Mouse (Mus musculus): ENCODE results near the gene Bspry. TPM values are rescaled to one million over a fixed set of nuclear protein-coding genes. Genes with fewer than 3 reads are reported as not detected.

Bspry gene
- total and polyA plus RNA-seq, 2 experiments from 2014 or later, result 0.84 to 1.5 TPM

GRCm38 (mm10) chr4:62503374-62503970 is 23.6 kb downstream of the Bspry start, which contains the start of gene Hdhd3:
Gene Hdhd3 (minus strand): TSS chr4:62503467.
- peak within 1 kb of the TSS; percentile 60 for H3K9ac ChIP-seq (replicated peaks; ENCODE audit: low read length, poor library complexity, severe bottlenecking)
- H3K4me3 ChIP-seq (ENCODE audit: low read depth, low read length), result peak within 1 kb of the TSS; percentile 68
- H3K4me1 ChIP-seq (ENCODE audit: insufficient read depth, low read length), result peaks cover 6% of the 10 kb centered on the region; the same call in 1 of the 2 replicates
- DNase-seq (ENCODE audit: low spot score) (no peak), ATAC-seq (ENCODE audit: low FRiP score) (no peak)
- no peak for TF ChIP-seq CTCF (IDR thresholded peaks at IDR 0.05)
- no peaks in the 10 kb centered on the region for H3K9me3 ChIP-seq (ENCODE audit: low read length)
- peak within 1 kb of the TSS; percentile 55 for H3K4me2 ChIP-seq (ENCODE audit: low read depth, low read length, poor library complexity, severe bottlenecking)
- H3K27ac ChIP-seq (ENCODE audit: low read depth, low read length), result peak within 1 kb of the TSS; percentile 62
- no peaks in the 10 kb centered on the region for H3K27me3 ChIP-seq (ENCODE audit: insufficient read depth, low read length)
- H3K36me3 ChIP-seq (ENCODE audit: insufficient read depth, low read length), result peaks cover 12% of the 10 kb centered on the region
- WGBS, result 85% methylated on average over 3 of the region's 3 CpGs

- H3K4me3 ChIP-seq (ENCODE audit: low read depth, low read length), result no peak overlapping the region
- ATAC-seq (ENCODE audit: low FRiP score) (no peak), DNase-seq (ENCODE audit: low spot score) (no peak)
- no peaks in the 10 kb centered on the region for H3K27me3 ChIP-seq (ENCODE audit: insufficient read depth, low read length)
- H3K4me2 ChIP-seq (ENCODE audit: low read depth, low read length, poor library complexity, severe bottlenecking), result no peak overlapping the region
- WGBS, result 86% methylated on average over 3 of the region's 3 CpGs
- H3K9me3 ChIP-seq (ENCODE audit: low read length), result no peaks in the 10 kb centered on the region
- H3K9ac ChIP-seq (replicated peaks; ENCODE audit: low read length, poor library complexity, severe bottlenecking), result no peak overlapping the region
- H3K27ac ChIP-seq (ENCODE audit: low read depth, low read length), result no peak overlapping the region
- no peak for TF ChIP-seq CTCF (IDR thresholded peaks at IDR 0.05)
- H3K4me1 ChIP-seq (ENCODE audit: insufficient read depth, low read length), result peaks cover 5% of the 10 kb centered on the region; the same call in 1 of the 2 replicates
- H3K36me3 ChIP-seq (ENCODE audit: insufficient read depth, low read length), result peaks cover 25% of the 10 kb centered on the region
These were observed 26.1 kb downstream of the Bspry start for GRCm38 (mm10) chr4:62505991-62506390.

GRCm38 (mm10) chr4:62506798-62507197 is 26.9 kb downstream of the Bspry start:
- H3K36me3 ChIP-seq (ENCODE audit: insufficient read depth, low read length), result peaks cover 33% of the 10 kb centered on the region
- DNase-seq (ENCODE audit: low spot score) (peak; percentile 53), ATAC-seq (ENCODE audit: low FRiP score) (no peak)
- H3K4me1 ChIP-seq (ENCODE audit: insufficient read depth, low read length), result no peaks in the 10 kb centered on the region
- H3K4me3 ChIP-seq (ENCODE audit: low read depth, low read length), result no peak overlapping the region
- no peaks in the 10 kb centered on the region for H3K9me3 ChIP-seq (ENCODE audit: low read length)
- no peaks in the 10 kb centered on the region for H3K27me3 ChIP-seq (ENCODE audit: insufficient read depth, low read length)
- H3K27ac ChIP-seq (ENCODE audit: low read depth, low read length), result no peak overlapping the region
- 81% methylated on average over 2 of the region's 2 CpGs for WGBS
- H3K9ac ChIP-seq (replicated peaks; ENCODE audit: low read length, poor library complexity, severe bottlenecking), result no peak overlapping the region
- TF ChIP-seq CTCF (IDR thresholded peaks at IDR 0.05), result peak; percentile 64
- no peak overlapping the region for H3K4me2 ChIP-seq (ENCODE audit: low read depth, low read length, poor library complexity, severe bottlenecking)

GRCm38 (mm10) chr4:62508839-62509238 is 29.0 kb downstream of the Bspry start:
- Histone ChIP-seq H3K9ac (replicated peaks; ENCODE audit: low read length, poor library complexity, severe bottlenecking) (no peak overlapping the region), H3K4me2 (ENCODE audit: low read depth, low read length, poor library complexity, severe bottlenecking) (no peak overlapping the region), H3K27me3 (ENCODE audit: insufficient read depth, low read length) (no peaks in the 10 kb centered on the region), H3K4me1 (ENCODE audit: insufficient read depth, low read length) (no peaks in the 10 kb centered on the region), H3K36me3 (ENCODE audit: insufficient read depth, low read length) (peaks cover 46% of the 10 kb centered on the region), H3K27ac (ENCODE audit: low read depth, low read length) (no peak overlapping the region), H3K4me3 (ENCODE audit: low read depth, low read length) (no peak overlapping the region), H3K9me3 (ENCODE audit: low read length) (no peaks in the 10 kb centered on the region)
- no peak for ATAC-seq (ENCODE audit: low FRiP score)
- no peak for TF ChIP-seq CTCF (IDR thresholded peaks at IDR 0.05)
- DNase-seq (ENCODE audit: low spot score), result no peak
- WGBS, result 88% methylated on average over 5 of the region's 5 CpGs

GRCm38 (mm10) chr4:62509946-62510345 is 30.1 kb downstream of the Bspry start:
- Histone ChIP-seq H3K4me1 (ENCODE audit: insufficient read depth, low read length) (no peaks in the 10 kb centered on the region), H3K27me3 (ENCODE audit: insufficient read depth, low read length) (no peaks in the 10 kb centered on the region), H3K9me3 (ENCODE audit: low read length) (no peaks in the 10 kb centered on the region), H3K4me3 (ENCODE audit: low read depth, low read length) (no peak overlapping the region), H3K36me3 (ENCODE audit: insufficient read depth, low read length) (peaks cover 46% of the 10 kb centered on the region), H3K9ac (replicated peaks; ENCODE audit: low read length, poor library complexity, severe bottlenecking) (no peak overlapping the region), H3K4me2 (ENCODE audit: low read depth, low read length, poor library complexity, severe bottlenecking) (no peak overlapping the region), H3K27ac (ENCODE audit: low read depth, low read length) (no peak overlapping the region)
- WGBS, result 85% methylated on average over 11 of the region's 11 CpGs
- ATAC-seq (ENCODE audit: low FRiP score) (no peak), DNase-seq (ENCODE audit: low spot score) (no peak)
- TF ChIP-seq CTCF (IDR thresholded peaks at IDR 0.05), result no peak

- no peak for ATAC-seq (ENCODE audit: low FRiP score)
- no peaks in the 10 kb centered on the region for H3K9me3 ChIP-seq (ENCODE audit: low read length)
- H3K4me1 ChIP-seq (ENCODE audit: insufficient read depth, low read length), result peaks cover 11% of the 10 kb centered on the region
- H3K27me3 ChIP-seq (ENCODE audit: insufficient read depth, low read length), result no peaks in the 10 kb centered on the region
- H3K4me2 ChIP-seq (ENCODE audit: low read depth, low read length, poor library complexity, severe bottlenecking), result no peak overlapping the region
- H3K4me3 ChIP-seq (ENCODE audit: low read depth, low read length), result no peak overlapping the region
- no peak overlapping the region for H3K9ac ChIP-seq (replicated peaks; ENCODE audit: low read length, poor library complexity, severe bottlenecking)
- no peak for DNase-seq (ENCODE audit: low spot score)
- 45% methylated on average over 11 of the region's 11 CpGs for WGBS
- H3K36me3 ChIP-seq (ENCODE audit: insufficient read depth, low read length), result peaks cover 38% of the 10 kb centered on the region
- H3K27ac ChIP-seq (ENCODE audit: low read depth, low read length), result no peak overlapping the region
- no peak for TF ChIP-seq CTCF (IDR thresholded peaks at IDR 0.05)
These were observed 34.2 kb downstream of the Bspry start for GRCm38 (mm10) chr4:62513998-62514506.

Measured in midbrain, postnatal 0 days (tissue).